Mouse (Mus musculus): Measurements from ENCODE around the gene Ubqln1. TPM values are rescaled to one million over a fixed set of nuclear protein-coding genes. Genes with fewer than 3 reads are reported as not detected.

Gene Ubqln1
- total RNA-seq (2021) = 100 to 1,000 TPM; 137 to 144 TPM

DNA sequence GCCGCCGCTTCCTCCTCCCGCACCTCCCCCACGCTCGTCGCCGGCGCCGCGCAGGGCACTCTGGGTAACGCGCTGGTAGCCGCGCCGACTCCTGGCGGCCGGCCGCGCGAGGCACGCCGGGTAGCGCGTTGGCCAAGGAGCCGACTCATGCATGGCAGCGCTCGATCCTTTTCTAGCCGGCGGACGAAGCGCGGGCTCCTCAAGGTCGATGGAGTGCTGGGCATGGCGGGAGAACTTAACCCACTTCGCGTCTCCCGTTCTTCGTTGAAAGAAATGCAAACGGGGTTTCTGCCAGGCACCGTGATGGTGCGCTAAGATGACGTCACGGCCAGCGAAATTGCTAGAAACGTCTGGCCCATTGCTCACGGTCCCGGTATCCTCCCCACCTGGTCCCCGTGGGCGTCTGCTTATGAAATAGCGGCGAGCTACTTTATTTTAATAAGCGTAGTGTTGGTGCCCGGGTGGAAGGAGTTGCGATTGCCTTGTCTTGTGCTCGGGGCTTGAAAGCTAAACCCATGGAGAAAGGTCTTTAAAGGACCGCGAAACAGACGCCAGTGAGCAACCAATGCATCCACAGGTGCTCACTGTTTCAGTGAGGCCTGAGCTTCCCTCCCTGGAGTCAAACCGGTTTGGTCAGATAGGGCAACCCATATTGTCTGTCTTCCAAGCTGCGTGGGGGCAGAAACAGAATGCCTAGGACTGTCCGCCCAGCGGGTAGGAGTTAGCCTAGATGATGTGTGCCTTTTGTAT, at the start of gene Ubqln1:
TSS of gene Ubqln1 (minus strand) at position 62 of the 750 bp plus-strand sequence.
- intact Hi-C loops (cut with DNase I) = loop anchor here (5.0 kb wide), 1 partner anchor 88 kb away; the partner anchor contains the start of gene Hnrnpa0
- peak; percentile 93 to 94 for DNase-seq (ENCODE audit: low spot score in 2 of 2)

DNA sequence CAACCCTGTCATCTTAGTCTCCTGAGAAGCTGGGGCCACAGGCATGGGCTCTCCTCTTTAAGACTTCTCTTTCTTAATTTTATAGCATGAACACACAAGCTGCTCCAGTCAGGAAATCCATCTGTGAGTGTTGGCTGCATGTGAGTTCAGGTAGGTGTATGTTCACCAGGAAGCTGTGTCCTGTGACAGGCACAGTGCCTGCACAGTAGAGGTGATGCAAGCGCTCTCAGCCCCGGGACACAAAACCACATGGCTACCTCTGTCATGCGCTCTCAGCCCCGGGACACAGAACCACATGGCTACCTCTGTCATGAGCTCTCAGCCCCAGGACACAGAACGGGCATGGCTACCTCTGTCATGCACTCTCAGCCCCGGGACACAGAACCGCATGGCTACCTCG, 48.1 kb upstream of the Ubqln1 start:
- intact Hi-C loops (cut with DNase I) = no loop called here
- DNase-seq (ENCODE audit: low spot score in 2 of 2) = no peak

DNA sequence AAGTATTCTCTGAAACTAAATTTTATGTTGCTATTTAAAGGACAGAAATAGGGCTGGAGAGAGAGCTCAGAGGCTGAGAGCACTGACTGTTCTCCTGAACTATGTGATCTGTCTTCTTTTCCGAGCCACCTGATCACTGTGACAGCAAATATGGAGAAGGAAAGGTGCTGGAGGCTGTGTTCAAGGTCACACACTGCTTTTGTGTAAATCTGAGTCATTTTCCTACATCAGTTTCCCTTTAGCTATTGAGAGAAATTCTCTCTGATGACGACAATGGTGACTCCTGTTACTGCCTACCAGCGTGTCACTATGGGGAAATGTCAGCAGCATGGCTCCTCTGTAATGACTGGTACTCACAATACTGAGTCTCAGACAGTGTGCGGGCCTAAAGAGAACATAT, 46.2 kb upstream of the Ubqln1 start:
- no peak for DNase-seq (ENCODE audit: low spot score in 2 of 2)
- intact Hi-C loops (cut with DNase I) = no loop called here

DNA sequence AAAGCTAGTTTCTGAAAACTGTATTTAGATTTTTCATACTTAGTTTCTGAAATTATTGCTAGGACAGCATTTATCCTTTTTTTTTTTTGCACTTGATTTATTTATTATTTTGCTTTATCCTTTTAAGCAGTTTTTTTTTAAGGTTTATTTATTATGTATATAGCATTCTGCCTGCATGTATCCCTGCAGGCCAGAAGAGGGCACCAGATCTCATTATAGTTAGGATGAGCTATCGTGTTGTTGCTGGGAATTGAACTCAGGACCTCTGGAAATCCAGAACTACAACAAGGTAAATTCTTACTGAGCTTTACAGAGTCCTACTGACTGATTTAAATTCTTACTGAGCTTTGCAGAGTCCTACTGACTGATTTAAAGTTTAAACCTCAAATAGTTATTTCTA, 37.8 kb upstream of the Ubqln1 start:
- intact Hi-C loops (cut with DNase I) = no loop called here

DNA sequence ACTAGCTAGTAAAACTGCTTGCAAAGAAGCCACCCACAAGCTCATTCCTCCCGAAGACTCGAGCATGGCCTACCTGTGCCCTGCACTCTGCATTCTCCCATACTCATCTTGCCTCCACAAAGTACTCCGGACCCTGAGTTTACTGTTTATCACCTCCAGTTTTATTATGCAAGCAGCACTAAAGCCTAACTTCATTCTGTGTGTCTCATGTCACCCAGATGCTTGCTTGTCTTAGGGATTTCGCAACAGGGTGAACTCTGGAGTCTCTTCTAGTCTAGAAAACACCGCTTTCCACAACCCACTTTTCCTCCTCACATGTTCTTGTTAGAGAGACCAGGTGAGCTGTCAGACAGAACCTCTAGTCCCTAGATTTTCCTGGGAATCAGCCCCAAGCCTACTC, 33.5 kb upstream of the Ubqln1 start:
- no peak for DNase-seq (ENCODE audit: low spot score in 2 of 2)
- intact Hi-C loops (cut with DNase I) = no loop called here

More for the DNA sequence above, 37.8 kb upstream of the Ubqln1 start:
- DNase-seq (ENCODE audit: low spot score in 2 of 2) = no peak

DNA sequence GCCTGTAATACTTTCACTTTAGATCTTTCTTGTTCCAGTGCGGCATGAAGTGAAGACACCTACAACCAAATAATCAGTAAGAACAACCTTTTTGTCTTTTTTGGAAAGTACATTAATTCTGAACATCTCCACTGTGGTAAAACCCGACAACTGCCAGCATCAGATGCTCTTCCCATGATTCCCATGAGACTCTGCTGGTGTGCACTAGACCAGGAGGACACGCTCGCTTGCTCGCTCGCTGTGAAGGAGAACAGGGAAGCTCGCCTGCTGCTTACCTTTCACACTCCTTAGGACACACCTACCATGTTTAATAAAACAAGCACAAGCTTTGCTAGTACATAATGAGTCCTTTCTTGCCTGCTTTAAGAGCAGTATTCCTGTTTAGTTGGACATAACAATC, 21.1 kb upstream of the Ubqln1 start:
- no peak for DNase-seq (ENCODE audit: low spot score in 2 of 2)
- intact Hi-C loops (cut with DNase I) = no loop called here

DNA sequence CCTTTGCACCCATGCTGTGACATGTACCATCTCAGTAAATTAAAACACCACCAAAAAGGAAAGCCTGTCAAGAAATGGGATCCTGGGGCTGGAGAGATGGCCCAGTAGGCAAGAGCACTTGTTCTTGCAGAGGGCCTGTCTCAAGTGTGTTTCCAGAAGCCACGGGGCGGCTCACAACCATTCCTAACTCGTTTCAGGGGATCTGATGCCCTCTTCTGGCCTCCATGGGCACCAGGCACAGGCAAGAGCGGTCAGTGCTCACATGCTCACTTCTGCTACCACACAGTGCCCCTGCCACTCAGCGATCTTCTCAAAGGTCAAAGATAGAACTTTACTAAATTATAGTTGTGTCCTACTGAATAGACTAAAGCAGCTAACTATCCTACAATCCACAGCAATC, 17.2 kb upstream of the Ubqln1 start:
- intact Hi-C loops (cut with DNase I) = loop anchor here (1.0 to 5.0 kb wide), 2 partner anchors 45 to 74 kb away; no protein-coding TSS in a partner anchor
- DNase-seq (ENCODE audit: low spot score in 2 of 2) = peak; percentile 5 to 6

DNA sequence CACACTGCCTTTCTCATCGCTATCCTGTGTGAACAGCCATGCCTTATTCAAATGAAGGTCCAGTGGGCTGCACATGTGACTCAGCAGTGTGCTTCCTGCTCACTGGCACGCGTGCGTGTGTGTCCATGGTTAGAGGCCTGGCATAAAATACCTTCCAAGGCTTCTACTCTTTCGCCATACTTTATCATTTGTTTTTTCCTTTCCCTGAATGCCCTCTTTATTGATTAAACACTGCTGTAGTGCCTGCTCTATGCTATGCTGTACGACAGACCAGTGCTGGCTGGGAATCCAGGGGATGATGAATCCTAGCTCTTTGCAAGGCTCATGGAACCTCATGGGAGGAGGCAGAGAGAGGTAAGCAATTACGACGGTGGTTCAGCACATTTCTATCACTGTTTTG, 16.6 kb upstream of the Ubqln1 start:
- DNase-seq (ENCODE audit: low spot score in 2 of 2) = no peak
- intact Hi-C loops (cut with DNase I) = loop anchor here (1.0 to 5.0 kb wide), 2 partner anchors 45 to 74 kb away; no protein-coding TSS in a partner anchor

DNA sequence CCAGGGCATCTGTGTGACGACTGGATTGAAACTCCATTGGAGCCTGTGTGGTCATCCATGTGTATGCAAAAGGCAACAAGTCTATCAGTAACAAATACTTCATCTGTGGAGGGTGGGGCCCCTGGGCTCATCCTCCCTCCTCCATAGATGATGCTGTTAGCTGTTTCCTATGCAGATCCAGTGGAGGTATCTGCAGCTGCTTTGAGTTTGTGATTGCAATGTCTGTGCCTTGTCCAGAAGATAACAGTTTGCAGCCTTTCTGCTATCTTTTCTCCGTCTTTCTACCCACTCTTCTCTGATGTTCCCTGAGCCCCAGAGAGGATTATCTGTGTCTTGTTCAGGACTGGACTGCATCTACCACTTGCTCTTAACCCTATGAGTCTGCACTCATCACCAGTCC, 13.2 kb upstream of the Ubqln1 start:
- intact Hi-C loops (cut with DNase I) = no loop called here
- DNase-seq (ENCODE audit: low spot score in 2 of 2) = no peak

DNA sequence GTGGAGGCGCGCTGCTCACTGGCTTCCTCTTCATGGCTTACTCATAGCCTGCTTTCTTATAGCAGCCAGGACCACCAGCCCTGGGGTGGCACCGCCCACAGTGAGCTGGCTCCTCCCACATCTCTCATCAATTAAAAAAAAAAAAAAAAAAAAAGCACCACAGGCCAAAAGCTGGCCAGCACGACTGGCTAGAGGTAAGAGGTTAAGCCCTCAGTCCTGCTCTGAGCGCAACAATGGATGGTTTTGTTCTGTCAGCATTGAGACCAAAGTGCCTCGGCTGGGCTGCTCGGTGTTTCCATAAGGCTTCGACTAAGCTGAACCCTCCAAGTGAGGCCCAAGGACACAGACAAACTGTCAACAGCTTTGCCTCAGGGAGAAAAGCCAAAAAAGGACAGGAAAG, 10.2 kb upstream of the Ubqln1 start:
- intact Hi-C loops (cut with DNase I) = no loop called here
- no peak for DNase-seq (ENCODE audit: low spot score in 2 of 2)

DNA sequence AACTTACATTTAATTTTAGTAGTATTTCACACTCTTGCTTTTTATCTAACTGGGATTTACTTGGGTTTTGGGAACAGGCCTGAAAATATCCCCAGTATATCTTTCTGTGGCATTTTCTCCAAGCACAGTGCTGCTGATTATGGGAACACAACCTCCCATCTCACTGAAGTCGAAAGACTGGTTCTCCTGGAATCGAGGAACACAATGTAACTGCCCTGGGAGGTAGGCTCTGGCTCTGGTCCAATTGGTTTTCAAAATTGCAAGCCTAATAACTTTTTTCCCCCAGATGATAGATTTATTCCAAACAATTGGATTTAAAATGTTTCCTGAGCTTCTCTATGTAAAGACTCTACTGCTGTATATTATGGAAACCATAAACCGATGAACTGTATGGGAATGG, 4.8 kb upstream of the Ubqln1 start:
- DNase-seq (ENCODE audit: low spot score in 2 of 2) = no peak
- intact Hi-C loops (cut with DNase I) = no loop called here

DNA sequence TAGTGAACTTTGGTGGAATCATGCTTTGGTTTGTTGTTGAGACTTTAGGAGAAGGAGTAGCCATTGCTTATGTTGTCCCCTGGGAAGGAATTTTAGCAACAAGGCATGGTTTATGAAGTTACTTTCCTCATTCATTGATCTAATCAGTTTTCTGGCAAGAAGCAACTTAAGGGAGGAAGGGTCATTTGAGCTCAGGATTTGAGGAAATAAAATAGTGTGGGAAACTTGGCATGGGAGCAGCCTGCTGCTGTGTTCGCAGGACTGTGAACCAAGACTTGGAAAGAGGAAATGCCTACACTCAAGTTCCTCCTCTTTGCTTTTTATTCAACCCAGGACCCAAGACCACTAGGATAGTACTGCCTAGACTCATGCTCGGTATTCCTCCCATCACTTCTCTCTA, 2.1 kb upstream of the Ubqln1 start:
- DNase-seq (ENCODE audit: low spot score in 2 of 2) = no peak
- intact Hi-C loops (cut with DNase I) = loop anchor here (5.0 kb wide), 1 partner anchor 90 kb away; the partner anchor contains the start of gene Hnrnpa0

DNA sequence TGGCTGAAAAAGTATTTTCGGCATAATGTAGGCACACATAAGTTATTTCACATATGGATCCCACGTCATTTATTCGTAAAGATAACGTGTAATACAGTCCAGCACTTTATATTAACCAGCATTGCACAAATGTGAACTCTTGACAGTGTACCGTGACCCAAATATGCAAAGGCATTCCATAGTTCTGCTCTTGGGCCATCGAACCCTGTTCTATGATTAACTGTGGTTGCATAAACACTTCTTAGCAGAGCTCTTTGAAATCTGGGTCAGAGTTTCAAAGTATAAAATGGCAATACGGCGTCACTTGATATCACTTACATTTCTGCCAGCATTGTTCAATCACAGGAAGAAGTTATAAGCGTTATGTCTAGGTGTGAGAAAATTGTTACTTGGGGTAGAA, 942 bp upstream of the Ubqln1 start:
- intact Hi-C loops (cut with DNase I) = loop anchor here (5.0 kb wide), 1 partner anchor 89 kb away; the partner anchor contains the start of gene Hnrnpa0
- DNase-seq (ENCODE audit: low spot score in 2 of 2) = no peak

DNA sequence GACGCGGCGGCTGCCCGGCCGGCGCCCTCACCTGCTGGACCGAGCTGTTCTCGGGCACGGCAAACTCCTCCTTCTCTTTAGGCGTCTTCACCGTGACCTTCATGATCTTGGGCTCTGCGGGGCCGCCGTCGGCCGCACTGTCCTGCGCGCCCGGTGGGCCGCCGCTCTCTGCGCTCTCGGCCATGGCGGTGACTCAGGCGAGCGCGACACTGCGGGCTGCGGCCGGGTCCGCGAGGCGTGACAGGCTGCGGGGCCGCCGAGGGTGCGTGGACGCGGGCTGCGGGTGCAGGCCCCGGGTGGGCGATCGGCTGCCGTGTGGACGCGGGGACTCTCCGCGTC, 231 bp downstream of the Ubqln1 start:
- intact Hi-C loops (cut with DNase I) = loop anchor here (5.0 kb wide), 1 partner anchor 88 kb away; the partner anchor contains the start of gene Hnrnpa0
- DNase-seq (ENCODE audit: low spot score in 2 of 2) = no peak

DNA sequence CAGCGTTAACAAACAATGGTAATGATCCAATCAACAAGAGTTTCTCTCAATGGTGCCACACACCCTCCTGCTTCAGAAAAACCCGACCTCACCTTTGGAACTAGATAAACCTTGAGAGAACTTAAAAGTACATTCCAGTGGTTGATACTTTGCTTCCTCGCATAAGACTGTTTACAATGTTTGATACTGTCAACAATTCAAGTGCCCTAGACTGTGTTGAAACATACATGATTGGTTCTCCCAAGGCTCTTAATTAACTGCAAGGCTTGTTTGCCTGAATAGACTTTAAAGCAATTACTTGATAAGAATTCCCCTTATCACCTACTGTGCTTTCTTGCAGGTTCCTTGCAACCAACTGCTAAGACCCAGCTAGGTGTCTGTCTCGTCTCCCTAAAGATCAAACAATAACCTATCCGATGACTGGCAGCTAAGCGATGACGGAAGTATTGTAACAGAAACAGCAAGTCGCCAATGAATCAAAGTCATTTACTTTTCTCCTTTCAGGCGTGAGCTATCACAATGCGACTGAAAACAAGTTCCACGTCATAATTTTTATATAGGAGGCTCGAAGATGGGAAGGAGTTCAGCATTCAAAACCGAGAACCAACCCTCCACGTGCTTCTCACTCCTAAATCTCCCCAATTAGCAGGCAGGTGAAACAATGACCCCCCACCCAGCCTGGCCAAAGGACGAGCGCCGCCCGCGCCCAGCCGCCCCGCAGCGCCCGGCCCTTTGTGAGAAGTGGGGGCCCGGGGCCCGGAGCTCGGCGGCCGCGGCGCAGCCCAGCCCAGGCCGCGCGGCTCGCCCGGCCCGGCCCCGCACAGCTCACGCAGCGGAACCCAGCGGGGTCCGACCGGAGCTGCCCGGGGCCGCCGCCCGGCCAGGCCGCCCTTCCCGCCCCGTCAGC, 854 bp downstream of the Ubqln1 start:
- DNase-seq (ENCODE audit: low spot score in 2 of 2) = peak in 1 of 2 experiments; percentile 8
- intact Hi-C loops (cut with DNase I) = loop anchor here (5.0 kb wide), 1 partner anchor 87 kb away; the partner anchor contains the start of gene Hnrnpa0

DNA sequence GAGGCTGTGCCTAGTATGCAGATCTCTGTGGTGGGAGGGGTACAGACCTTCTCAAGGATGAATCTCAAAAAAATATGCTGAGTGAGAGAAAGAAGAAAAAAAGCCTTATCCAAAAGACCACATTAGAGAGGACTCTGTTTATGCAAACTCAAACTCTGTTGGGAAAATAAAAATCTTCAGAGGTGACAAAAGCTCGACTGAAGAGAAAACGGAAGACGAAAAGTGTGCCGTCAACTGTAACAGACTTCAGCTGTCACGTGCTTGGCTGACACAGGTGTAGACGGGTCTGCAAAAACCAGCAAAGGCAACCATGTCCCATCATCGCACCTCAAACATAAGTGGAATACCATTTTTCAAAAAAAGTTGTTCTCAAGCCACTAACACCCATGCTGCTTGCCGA, 1.7 kb downstream of the Ubqln1 start:
- DNase-seq (ENCODE audit: low spot score in 2 of 2) = no peak
- intact Hi-C loops (cut with DNase I) = no loop called here

DNA sequence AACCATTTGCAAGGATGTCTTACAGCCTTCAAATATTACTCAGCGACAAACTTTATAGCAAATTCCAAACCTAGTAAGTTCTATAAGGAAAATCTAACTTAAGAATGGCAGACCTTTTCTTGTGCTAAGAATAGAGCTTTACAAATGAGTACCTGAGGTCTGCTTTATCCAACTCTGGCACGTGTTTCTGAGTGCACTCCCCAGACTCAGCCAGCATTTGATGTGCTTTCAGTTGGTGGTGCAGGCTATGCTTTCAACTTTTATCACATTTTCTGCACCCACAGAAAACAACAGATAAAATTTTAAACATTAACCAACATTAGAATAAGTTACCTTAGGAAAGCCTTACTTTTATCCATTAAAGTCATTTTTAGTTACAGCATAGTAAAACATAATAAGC, 2.9 kb downstream of the Ubqln1 start:
- intact Hi-C loops (cut with DNase I) = no loop called here
- DNase-seq (ENCODE audit: low spot score in 2 of 2) = no peak

DNA sequence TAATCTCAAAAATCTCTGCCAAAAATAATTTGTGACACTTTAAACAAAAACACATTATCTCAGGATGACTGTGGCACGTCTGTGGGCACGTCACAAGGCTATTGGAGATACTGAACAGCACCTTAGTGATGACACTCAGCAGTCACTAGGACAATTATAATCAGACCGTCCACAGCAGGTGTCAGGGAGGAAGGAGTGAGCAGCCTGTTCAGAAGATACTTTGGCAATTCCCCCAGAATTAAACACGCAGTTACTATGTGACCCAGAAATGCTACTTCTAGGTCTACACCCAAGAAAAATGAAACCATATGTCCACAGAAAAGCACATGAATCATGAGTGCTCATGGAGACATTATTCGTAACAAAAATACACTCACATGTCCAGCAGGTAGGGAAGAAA, 5.0 kb downstream of the Ubqln1 start:
- intact Hi-C loops (cut with DNase I) = no loop called here
- DNase-seq (ENCODE audit: low spot score in 2 of 2) = no peak

DNA sequence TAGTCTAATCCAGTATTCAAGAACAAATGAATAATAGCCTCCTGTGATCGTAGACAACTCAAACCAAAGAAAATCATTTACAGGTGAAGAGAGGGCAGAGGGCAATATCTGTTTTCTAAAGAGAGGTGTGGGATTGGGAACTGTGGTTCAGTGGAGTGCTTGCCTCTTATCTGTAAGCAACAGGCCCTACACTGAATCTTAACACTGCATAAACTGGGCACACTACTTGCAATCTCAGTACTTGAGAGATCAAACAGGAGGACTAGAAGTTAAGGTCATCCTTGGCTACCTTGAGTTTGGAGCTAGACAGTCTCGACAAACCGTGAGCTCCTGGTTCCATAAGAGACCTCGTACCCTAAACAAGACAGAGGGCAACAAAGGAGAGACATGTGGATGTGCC, 9.4 kb downstream of the Ubqln1 start:
- DNase-seq (ENCODE audit: low spot score in 2 of 2) = no peak
- intact Hi-C loops (cut with DNase I) = no loop called here

DNA sequence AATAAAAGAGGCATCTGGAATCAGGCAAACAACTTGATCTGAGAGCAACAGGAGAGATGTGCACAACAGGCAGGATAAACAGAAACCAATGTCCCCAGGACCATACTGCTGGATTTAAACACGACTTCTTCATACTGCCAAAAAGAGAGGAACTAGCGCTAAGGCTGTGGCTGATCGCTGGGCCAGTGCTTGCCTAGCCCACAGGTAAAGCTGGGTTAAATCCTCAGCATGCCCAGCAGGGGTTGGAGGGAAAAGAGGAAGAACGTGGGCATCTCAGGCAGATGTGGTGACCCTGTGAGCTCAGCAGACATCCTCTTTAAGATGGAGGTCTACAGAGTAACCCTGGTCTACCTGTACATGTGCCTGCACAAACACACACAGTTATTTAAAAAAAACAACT, 10.5 kb downstream of the Ubqln1 start:
- intact Hi-C loops (cut with DNase I) = no loop called here

DNA sequence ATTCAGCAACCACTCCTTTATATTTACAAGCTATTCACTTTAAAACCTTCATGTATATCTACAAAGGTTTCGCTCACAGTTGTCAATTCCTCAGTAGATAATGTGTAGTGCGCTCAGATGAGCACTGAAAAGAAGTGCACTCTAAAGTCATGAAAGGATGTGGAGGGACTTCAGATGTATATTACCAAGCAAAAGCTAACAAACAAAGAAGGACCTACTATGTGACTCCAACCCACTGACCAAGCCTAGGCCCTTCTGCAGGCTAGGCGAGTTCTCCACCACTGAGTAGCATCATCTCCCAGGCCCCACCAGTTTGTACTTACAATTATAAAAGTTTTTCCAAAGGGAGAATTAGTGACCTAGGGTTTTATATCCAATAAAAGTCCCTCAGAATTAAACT, 11.3 kb downstream of the Ubqln1 start:
- intact Hi-C loops (cut with DNase I) = no loop called here

More for the DNA sequence above, 10.5 kb downstream of the Ubqln1 start:
- DNase-seq (ENCODE audit: low spot score in 2 of 2) = no peak

More for the DNA sequence above, 11.3 kb downstream of the Ubqln1 start:
- no peak for DNase-seq (ENCODE audit: low spot score in 2 of 2)

All from left cerebral cortex, postnatal 36 days (tissue).